20 mouse cellular contexts compared by ENCODE assay signal in genomic region chr11:67500115-67500514, GRCm38 (mm10). TPM values are rescaled to one million over a fixed set of nuclear protein-coding genes. Genes with fewer than 3 reads are reported as not detected.
A peak's percentile ranks its signal among the peaks of the same experiment; 100 is the strongest.
DNase-seq lines count a peak whose midpoint lies in the region.
"Had no signal": no experiment of that assay in that cellular context is flagged by ENCODE, and none has a peak within 500 bp of the region (broad histone marks: within the 10 kb centered on the region; RNA-seq: fewer than 3 reads in every experiment).

No protein-coding gene starts in this region.

- no peak overlapping the region for H3K4me3 ChIP-seq in macrophage (ENCODE audit: inconsistent target)
- H3K4me3 ChIP-seq: embryonic facial prominence, embryonic 13.5 days; embryonic facial prominence, embryonic 15.5 days; erythroblast, embryonic 14.5 days; forebrain, embryonic 10.5 days; forebrain, embryonic 12.5 days had no signal

- H3K36me3 ChIP-seq in macrophage (ENCODE audit: inconsistent target): no peaks in the 10 kb centered on the region
- H3K36me3 ChIP-seq: embryonic facial prominence, embryonic 13.5 days; embryonic facial prominence, embryonic 15.5 days; forebrain, embryonic 10.5 days; forebrain, embryonic 12.5 days; G1E had no signal

- H3K27ac ChIP-seq in macrophage: peak overlapping the region; percentile 8
- H3K27ac ChIP-seq: embryonic facial prominence, embryonic 13.5 days; embryonic facial prominence, embryonic 15.5 days; forebrain, embryonic 10.5 days; forebrain, embryonic 12.5 days had no signal

- peaks cover 33% of the 10 kb centered on the region for H3K79me2 ChIP-seq in macrophage (ENCODE audit: inconsistent target)

- DNase-seq in adrenal gland, adult 2 months: peak; percentile 27
- no peak for DNase-seq in adrenal gland, adult 18-20 months (ENCODE audit: low spot score in 2 of 2)
- peak; percentile 68 for DNase-seq in Muller cell, postnatal 12 days (ENCODE audit: inconsistent ontology term)
- no peak for DNase-seq in embryo, embryonic 10 days (ENCODE audit: low spot score)
- DNase-seq: adrenal gland, postnatal 10 days; adrenal gland, postnatal 25 days; B cell, adult 2 months; cerebellum, adult 11-12 months; cerebellum, adult 2 months; cerebellum, adult 9-10 months; cerebellum, postnatal 10 days; cerebellum, postnatal 25 days; embryo, embryonic 11 days had no signal

- 94% methylated on average over 2 of the region's 2 CpGs for WGBS in macrophage (ENCODE audit: missing documents)

RNA-seq across cellular contexts. Expression of gene Gas7, which starts 44.9 kb away (rescaled TPM):
- 10 to 100 TPM; 33.2 to 78.4 TPM for total RNA-seq in adrenal gland, adult 2 months (2021)
- 6.9 and 7.4 TPM in 2 replicates for polyA plus RNA-seq in adrenal gland, adult 2 months (2012; rRNA removed)
- 10 to 100 TPM; 35.5 to 52.9 TPM for total RNA-seq in adrenal gland, adult 18-20 months (2021)
- 1,000 to 10,000 TPM in 9 of 26 experiments, 100 to 1,000 TPM in 17; 208 to 2,451 (median 601) TPM for total RNA-seq in macrophage (2018; cell fraction: chromatin; rRNA removed)
- 100 to 1,000 TPM; 162 to 553 (median 186) TPM for total RNA-seq in macrophage (2018; cell fraction: cytosol; rRNA removed)
- total RNA-seq in macrophage (2018; cell fraction: nucleus; rRNA removed): 1,000 to 10,000 TPM in 4 of 26 experiments, 100 to 1,000 TPM in 22; 124 to 1,781 (median 391) TPM
- polyA plus RNA-seq in macrophage (2018): 39.5 to 121 TPM (median 113 TPM) in 3 replicates
- polyA plus RNA-seq: G1E had no signal

Comparison
In these comparisons a context has a peak if more than half of its experiments do, and no peak if none do; other contexts are left out.
1. DNase-seq: peak in adrenal gland, adult 2 months (single experiment) and Muller cell, postnatal 12 days (single experiment); none in adrenal gland, adult 18-20 months (0 of 2) and embryo, embryonic 10 days (single experiment).